Comparison of ENCODE assay signal across 8 mouse cellular contexts in genomic region chr4:129960180-129960944, GRCm38 (mm10). TPM values are rescaled to one million over a fixed set of nuclear protein-coding genes. Genes with fewer than 3 reads are reported as not detected.
DNase-seq lines count a peak whose midpoint lies in the region; ATAC-seq lines count a peak whose summit lies in the region.

No protein-coding gene starts in this region.

- H3K27ac ChIP-seq in hindbrain, embryonic 15.5 days (replicated peaks) = peak overlapping the region; percentile 80

- H3K4me3 ChIP-seq in hindbrain, embryonic 15.5 days = peak overlapping the region; percentile 44

- H3K4me2 ChIP-seq in hindbrain, embryonic 15.5 days = peak overlapping the region; percentile 90

- H3K4me1 ChIP-seq in hindbrain, embryonic 15.5 days (replicated peaks) = peaks cover 28% of the 10 kb centered on the region

- 1% methylated on average over 36 of the region's 37 CpGs for WGBS in hindbrain, embryonic 15.5 days

- H3K9ac ChIP-seq in hindbrain, embryonic 15.5 days = peak overlapping the region; percentile 40

- H3K27me3 ChIP-seq in hindbrain, embryonic 15.5 days = no peaks in the 10 kb centered on the region

- no peaks in the 10 kb centered on the region for H3K36me3 ChIP-seq in hindbrain, embryonic 15.5 days

- peak; percentile 86 for ATAC-seq in hindbrain, embryonic 15.5 days (ENCODE audit: low FRiP score, low read depth)

- DNase-seq in WW6 (ENCODE audit: low read depth, low spot score) = peak; percentile 61
- DNase-seq in cerebellum, postnatal 10 days = peak; percentile 83 to 87
- peak; percentile 79 to 82 for DNase-seq in frontal cortex, postnatal 14 days (ENCODE audit: low spot score in 2 of 2)
- DNase-seq in layer of hippocampus, postnatal 36 days = peak; percentile 83 to 89
- peak; percentile 80 for DNase-seq in lung, postnatal 10 days
- peak; percentile 80 for DNase-seq in ovary, postnatal 36 days (ENCODE audit: low spot score)
- peak; percentile 59 for DNase-seq in urinary bladder, postnatal 25 days (ENCODE audit: low spot score)

- H3K9me3 ChIP-seq in hindbrain, embryonic 15.5 days = no peaks in the 10 kb centered on the region

RNA-seq across cellular contexts. Expression of gene Adgrb2, which starts 24.3 kb away (rescaled TPM):
- polyA plus RNA-seq in hindbrain, embryonic 15.5 days (2015; fragmentation: Nextera tagmentation; extraction: Ambion mirVana) = 16.4 and 17.4 TPM in 2 replicates
- 100 to 1,000 TPM; 529 to 570 TPM for total RNA-seq in layer of hippocampus, postnatal 36 days (2021)

RNA-seq across cellular contexts. Expression of gene Spocd1, which starts 31.3 kb away (rescaled TPM):
- polyA plus RNA-seq in hindbrain, embryonic 15.5 days (2015; fragmentation: Nextera tagmentation; extraction: Ambion mirVana) = 0.12 and 0.16 TPM in 2 replicates
- total RNA-seq in layer of hippocampus, postnatal 36 days (2021) = under 1 TPM; 0.51 to 0.55 TPM

Comparison
In these comparisons a context has a peak if more than half of its experiments do, and no peak if none do; other contexts are left out.
1. Peak in every context shown above with its lines: DNase-seq, ATAC-seq, H3K4me3 ChIP-seq and H3K27ac ChIP-seq.